Mouse (Mus musculus): ENCODE data around the gene D130052B06Rik. TPM values are rescaled to one million over a fixed set of nuclear protein-coding genes. Genes with fewer than 3 reads are reported as not detected.

The D130052B06Rik gene
- total RNA-seq, 4 experiments from 2014 or later, result not detected

DNA sequence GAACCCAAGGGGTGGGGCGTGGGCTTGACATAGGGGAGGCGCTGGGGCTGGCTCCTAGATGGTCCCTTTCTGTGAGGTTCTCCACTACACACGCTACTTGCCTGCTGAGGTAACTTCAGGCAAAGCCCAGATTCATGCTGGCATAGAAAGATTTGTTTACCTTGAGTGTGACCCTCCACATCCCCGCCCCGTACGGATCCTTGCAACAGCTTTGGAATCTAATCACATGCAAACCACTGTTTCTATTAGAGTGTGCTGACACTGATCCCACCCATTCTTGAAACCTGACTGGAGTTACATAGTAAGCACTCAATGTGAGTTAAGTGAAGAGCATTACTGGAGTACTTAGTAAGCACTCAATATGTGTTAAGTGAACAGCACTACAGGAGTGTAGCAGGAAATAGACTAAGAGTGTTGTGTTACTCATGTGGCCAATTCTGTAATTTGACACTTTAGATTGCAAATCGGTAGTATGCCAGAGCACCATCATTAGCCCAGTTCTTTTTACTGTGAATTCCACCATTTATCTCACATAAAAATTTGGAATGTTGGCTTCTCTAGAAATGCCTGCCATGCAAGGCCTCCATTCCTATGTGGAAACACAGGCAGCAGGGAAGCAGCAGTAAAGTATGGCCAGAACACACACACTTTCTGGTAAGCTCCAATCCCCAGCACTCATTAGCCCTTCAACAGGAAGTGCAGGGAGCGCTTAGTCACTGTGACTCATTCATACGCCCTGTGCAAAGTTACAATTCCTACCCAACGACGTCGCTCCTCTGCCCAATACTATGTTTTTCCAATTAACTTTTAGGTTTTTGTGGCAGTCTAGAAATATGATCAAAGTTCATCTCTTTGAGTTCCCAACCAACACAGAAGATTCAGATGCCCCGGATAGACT, 61.2 kb downstream of the D130052B06Rik start:
- no peak for DNase-seq (ENCODE audit: low spot score in 2 of 2)

DNA sequence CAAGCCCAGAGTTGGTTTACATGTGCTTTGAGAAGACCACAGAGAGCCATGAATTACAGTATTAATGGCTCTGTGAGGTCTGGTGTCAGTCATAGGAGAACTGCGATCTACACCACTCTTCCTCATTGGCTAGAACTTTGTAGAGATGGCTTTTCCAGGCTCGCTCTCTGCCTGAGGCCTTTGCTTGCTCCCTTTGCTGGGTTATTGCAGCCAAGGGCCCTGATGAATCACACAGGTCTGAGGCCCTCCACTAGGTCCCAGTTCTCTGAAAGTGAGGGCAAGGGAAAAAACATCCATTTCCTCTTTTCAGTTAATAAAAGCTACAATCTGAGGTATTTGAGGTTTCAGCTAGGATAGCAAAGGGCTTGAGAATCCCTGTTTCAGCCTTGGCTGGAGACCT, 64.5 kb downstream of the D130052B06Rik start:
- no peak for DNase-seq (ENCODE audit: low spot score in 2 of 2)

DNA sequence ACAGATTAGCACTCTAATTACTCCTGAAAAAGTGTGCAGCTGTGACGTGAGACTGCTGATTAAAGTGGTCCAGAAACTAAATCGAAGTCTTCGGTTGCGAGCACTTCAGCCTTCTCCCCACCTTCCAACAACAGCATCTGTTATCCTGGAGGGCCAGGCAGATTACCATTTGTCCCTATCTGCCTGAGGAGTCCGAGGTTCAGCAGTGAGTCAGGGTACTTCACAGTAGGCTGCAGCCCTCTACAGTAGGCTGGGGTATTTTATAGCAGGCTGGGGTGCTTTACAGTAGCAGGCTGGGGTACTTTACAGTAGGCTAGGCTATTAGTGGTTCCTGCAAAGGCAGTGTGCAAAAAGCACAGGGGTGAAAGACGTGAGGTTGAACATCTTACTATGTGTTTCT, 69.3 kb downstream of the D130052B06Rik start:
- no peak for DNase-seq (ENCODE audit: low spot score in 2 of 2)

DNA sequence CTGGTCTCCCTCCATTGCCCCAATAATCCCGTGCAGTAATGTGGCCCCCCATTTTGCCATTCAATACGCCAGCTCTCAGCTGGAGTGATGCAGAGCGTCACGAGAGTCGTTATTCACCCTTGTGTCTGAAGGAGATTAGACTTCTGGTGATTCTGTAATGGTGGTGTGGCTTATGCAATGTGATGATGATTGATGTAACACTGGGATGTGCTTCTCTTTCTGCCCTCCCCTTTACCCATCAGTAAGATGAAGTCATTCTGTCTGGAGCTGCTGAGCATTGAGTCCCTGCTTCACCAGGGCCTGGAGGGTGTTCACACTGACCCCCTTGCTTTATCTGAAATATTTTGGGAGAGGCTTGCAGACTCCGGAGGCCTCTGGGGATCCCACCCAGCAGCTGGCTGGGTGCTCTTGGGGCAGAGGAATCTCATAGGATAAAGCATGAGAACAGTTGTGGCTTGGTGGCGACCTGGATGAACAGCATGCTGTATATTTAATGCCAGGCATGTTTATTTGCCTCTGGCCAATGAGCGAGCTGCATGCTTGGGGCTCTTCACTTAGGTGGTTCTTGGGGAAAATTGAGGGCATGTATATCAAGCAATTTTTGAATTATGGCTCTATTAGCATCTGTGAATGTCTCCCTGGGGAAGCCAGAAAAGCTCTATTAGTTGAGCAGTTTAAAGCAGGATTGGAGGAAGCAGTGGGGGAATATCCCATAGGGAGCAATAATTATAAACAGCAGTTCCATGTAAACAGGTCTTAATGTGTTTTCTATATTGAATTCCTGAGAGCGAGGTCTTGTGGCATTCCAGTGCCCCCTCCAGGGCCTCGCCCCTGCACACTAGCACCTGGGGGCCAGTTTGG, 71.2 kb downstream of the D130052B06Rik start:
- no peak for DNase-seq (ENCODE audit: low spot score in 2 of 2)

Other genes with a start within 250 kb of the D130052B06Rik start
- gene Ranbp17, start 85.6 kb upstream of the D130052B06Rik start, total RNA-seq (2022), result 10 to 100 TPM in 2 of 4 experiments, 1 to 10 TPM in 2; 7.3 to 10.9 (median 9.0) TPM
- not detected for gene Gabrp, start 20.3 kb upstream of the D130052B06Rik start, total RNA-seq (2022)

Data from layer of hippocampus, adult 8-10 months (tissue).